Mouse (Mus musculus) MEL (cell line): ENCODE measurements at regions not wholly inside any gene's neighbourhood (a gene's known extent, or its start where the extent isn't known, plus 50 kb on each side); places are given as distances from the start of the nearest gene placed in this dataset.

ENCODE experiments used
- DNase-seq: peaks from one replicate; pipeline ENCODE4 v3.0.0; 2011; ENCODE audit warnings: low read depth, low spot score
- H3K27ac ChIP-seq: 2 replicates; pipeline ENCODE4 v1.5.1; 2012; ENCODE audit warnings: low read depth, mild to moderate bottlenecking, control low read depth, low read length, moderate library complexity; ENCODE audit not compliant: control insufficient read depth
- H3K27me3 ChIP-seq, 2 experiments: fragments of 150-350 bp in 1 of 2; sonication (generic) in 1 of 2; 2 replicates each; pipeline ENCODE4 v1.6.1; 2012; ENCODE audit warnings: low read length in 2 of 2, mild to moderate bottlenecking in 2 of 2, improper control_type of control experiment in 1 of 2, moderate library complexity in 1 of 2; ENCODE audit not compliant: insufficient read depth in 2 of 2, control insufficient read depth in 1 of 2
- H3K36me3 ChIP-seq, 2 experiments: 2 replicates each; pipeline ENCODE4 v1.6.1; 2012 to 2014; ENCODE audit warnings: low read length in 2 of 2, improper control_type of control experiment in 1 of 2, inconsistent platforms in 1 of 2, mild to moderate bottlenecking in 1 of 2; ENCODE audit not compliant: insufficient read depth in 2 of 2, control insufficient read depth in 1 of 2
- H3K4me1 ChIP-seq, 2 experiments: fragments of 150-350 bp in 1 of 2; sonication (generic) in 1 of 2; 2 replicates each; pipeline ENCODE4 v1.6.1; 2012; ENCODE audit warnings: low read length in 2 of 2, improper control_type of control experiment in 1 of 2, mild to moderate bottlenecking in 1 of 2; ENCODE audit not compliant: insufficient read depth in 2 of 2, control insufficient read depth in 1 of 2
- H3K4me3 ChIP-seq, 2 experiments: fragments of 150-350 bp in 1 of 2; sonication (generic) in 1 of 2; 2 replicates each; pipeline ENCODE4 v1.5.1; 2012; ENCODE audit warnings: low read depth in 2 of 2, low read length in 2 of 2, mild to moderate bottlenecking in 2 of 2, moderate library complexity in 2 of 2, control low read depth in 1 of 2, improper control_type of control experiment in 1 of 2; ENCODE audit not compliant: control insufficient read depth in 1 of 2, insufficient read depth in 1 of 2
- H3K79me2 ChIP-seq: 2 replicates; pipeline ENCODE4 v1.6.1; 2012; ENCODE audit warnings: mild to moderate bottlenecking, low read length, moderate library complexity; ENCODE audit not compliant: control insufficient read depth, poor library complexity, insufficient read depth
- H3K9ac ChIP-seq: 2 replicates; pipeline ENCODE4 v1.6.1; 2012; ENCODE audit warnings: low read depth, mild to moderate bottlenecking, control low read depth, low read length, moderate library complexity; ENCODE audit not compliant: control insufficient read depth, poor library complexity, severe bottlenecking
- H3K9me3 ChIP-seq: fragments of 150-350 bp; sonication (generic); replicated peaks from 2 replicates; pipeline ENCODE4 v1.6.1; 2012; ENCODE audit warnings: mild to moderate bottlenecking, low read length, improper control_type of control experiment, moderate library complexity; ENCODE audit not compliant: insufficient read depth
- BHLHE40 ChIP-seq: IDR thresholded peaks from 2 replicates; pipeline ENCODE4 v1.6.1; 2012; ENCODE audit warnings: low read depth, mild to moderate bottlenecking, inconsistent platforms, low read length, improper control_type of control experiment, borderline replicate concordance
- CHD1 ChIP-seq: IDR thresholded peaks from 2 replicates; pipeline ENCODE4 v1.6.1; 2012; ENCODE audit warnings: low read depth, mild to moderate bottlenecking, inconsistent platforms, low read length, improper control_type of control experiment
- CHD2 ChIP-seq: IDR thresholded peaks from 2 replicates; pipeline ENCODE4 v1.6.1; 2011; ENCODE audit warnings: low read length, improper control_type of control experiment
- CTCF ChIP-seq, 3 experiments: IDR thresholded peaks in 2 of 3; conservative IDR thresholded peaks in 1 of 3; 2 replicates each; pipeline ENCODE4 v1.5.1; 2011 to 2012; ENCODE audit warnings: low read length in 3 of 3, low read depth in 2 of 3, mild to moderate bottlenecking in 2 of 3, improper control_type of control experiment in 1 of 3, inconsistent platforms in 1 of 3, mixed read lengths in 1 of 3, moderate library complexity in 1 of 3; ENCODE audit not compliant: control insufficient read depth in 1 of 3, insufficient read depth in 1 of 3, poor library complexity in 1 of 3, severe bottlenecking in 1 of 3
- EP300 ChIP-seq, 2 experiments: IDR thresholded peaks; 2 replicates each; pipeline ENCODE4 v1.6.1; 2011; ENCODE audit warnings: improper control_type of control experiment in 2 of 2, low read length in 2 of 2, low read depth in 1 of 2, mild to moderate bottlenecking in 1 of 2
- ETS1 ChIP-seq: IDR thresholded peaks from 2 replicates; pipeline ENCODE4 v1.6.1; 2012; ENCODE audit warnings: low read depth, mild to moderate bottlenecking, inconsistent platforms, low read length, improper control_type of control experiment, moderate library complexity
- GABPA ChIP-seq: IDR thresholded peaks from 2 replicates; pipeline ENCODE4 v1.6.1; 2012; ENCODE audit warnings: low read depth, mild to moderate bottlenecking, inconsistent platforms, low read length, improper control_type of control experiment, moderate library complexity
- GATA1 ChIP-seq: IDR thresholded peaks from 2 replicates; pipeline ENCODE4 v1.6.1; 2011; ENCODE audit warnings: low read depth, low read length, improper control_type of control experiment
- HCFC1 ChIP-seq: IDR thresholded peaks from 2 replicates; pipeline ENCODE4 v1.6.1; 2012; ENCODE audit warnings: low read depth, mild to moderate bottlenecking, inconsistent platforms, low read length, improper control_type of control experiment, moderate library complexity
- MAFK ChIP-seq: IDR thresholded peaks from 2 replicates; pipeline ENCODE4 v1.6.1; 2011; ENCODE audit warnings: low read depth, mild to moderate bottlenecking, low read length, improper control_type of control experiment, borderline replicate concordance
- MAX ChIP-seq: IDR thresholded peaks from 2 replicates; pipeline ENCODE4 v1.6.1; 2011; ENCODE audit warnings: low read length, improper control_type of control experiment
- MAZ ChIP-seq: IDR thresholded peaks from 2 replicates; pipeline ENCODE4 v1.6.1; 2012; ENCODE audit warnings: low read depth, mild to moderate bottlenecking, inconsistent platforms, low read length, improper control_type of control experiment
- MXI1 ChIP-seq: IDR thresholded peaks from 2 replicates; pipeline ENCODE4 v1.6.1; 2011; ENCODE audit warnings: mild to moderate bottlenecking, low read depth, low read length, improper control_type of control experiment
- MYB ChIP-seq: IDR thresholded peaks from 2 replicates; pipeline ENCODE4 v1.6.1; 2011; ENCODE audit warnings: mild to moderate bottlenecking, low read depth, low read length, improper control_type of control experiment
- MYC ChIP-seq: IDR thresholded peaks from 2 replicates; pipeline ENCODE4 v1.6.1; 2011; ENCODE audit warnings: low read depth, mild to moderate bottlenecking, low read length, improper control_type of control experiment, moderate library complexity
- NRF1 ChIP-seq: IDR thresholded peaks from 2 replicates; pipeline ENCODE4 v1.6.1; 2014; ENCODE audit warnings: low read depth, mild to moderate bottlenecking, inconsistent platforms, low read length, improper control_type of control experiment, moderate library complexity; ENCODE audit not compliant: poor library complexity, insufficient read depth, severe bottlenecking
- POLR2A ChIP-seq, 2 experiments: IDR thresholded peaks; 2 replicates each; pipeline ENCODE4 v1.6.1; 2011 to 2012; ENCODE audit warnings: low read length in 2 of 2, mild to moderate bottlenecking in 2 of 2, control low read depth in 1 of 2, improper control_type of control experiment in 1 of 2, low read depth in 1 of 2, moderate library complexity in 1 of 2; ENCODE audit not compliant: control insufficient read depth in 1 of 2, insufficient read depth in 1 of 2, poor library complexity in 1 of 2
- POLR2AphosphoS5 ChIP-seq: IDR thresholded peaks from 2 replicates; pipeline ENCODE4 v1.6.1; 2012; ENCODE audit warnings: low read depth, borderline replicate concordance, mild to moderate bottlenecking, inconsistent platforms, low read length, moderate library complexity, mixed read lengths
- RAD21 ChIP-seq: IDR thresholded peaks from 2 replicates; pipeline ENCODE4 v1.6.1; 2011; ENCODE audit warnings: mild to moderate bottlenecking, low read depth, low read length, improper control_type of control experiment
- RCOR1 ChIP-seq: IDR thresholded peaks from 2 replicates; pipeline ENCODE4 v1.6.1; 2012; ENCODE audit warnings: low read depth, mild to moderate bottlenecking, inconsistent platforms, low read length, improper control_type of control experiment
- SIN3A ChIP-seq: IDR thresholded peaks from 2 replicates; pipeline ENCODE4 v1.6.1; 2012; ENCODE audit warnings: low read length, improper control_type of control experiment, inconsistent platforms
- SMC3 ChIP-seq: IDR thresholded peaks from 2 replicates; pipeline ENCODE4 v1.6.1; 2011; ENCODE audit warnings: low read depth, low read length, improper control_type of control experiment
- TAL1 ChIP-seq: IDR thresholded peaks from 2 replicates; pipeline ENCODE4 v1.6.1; 2012; ENCODE audit warnings: mild to moderate bottlenecking, inconsistent platforms, low read length, moderate library complexity, mixed read lengths
- TBP ChIP-seq: IDR thresholded peaks from 2 replicates; pipeline ENCODE4 v1.8.0; 2011; ENCODE audit warnings: low read depth, low read length, improper control_type of control experiment
- TCF12 ChIP-seq: IDR thresholded peaks from 2 replicates; pipeline ENCODE4 v1.6.1; 2014; ENCODE audit warnings: low read depth, mild to moderate bottlenecking, inconsistent platforms, low read length, improper control_type of control experiment, moderate library complexity
- USF1 ChIP-seq: IDR thresholded peaks from 2 replicates; pipeline ENCODE4 v1.6.1; 2014; ENCODE audit warnings: low read depth, mild to moderate bottlenecking, inconsistent platforms, low read length, improper control_type of control experiment, moderate library complexity
- USF2 ChIP-seq, 2 experiments: IDR thresholded peaks; 2 replicates each; pipeline ENCODE4 v1.6.1; 2011 to 2012; ENCODE audit warnings: improper control_type of control experiment in 2 of 2, low read length in 2 of 2, borderline replicate concordance in 1 of 2, inconsistent platforms in 1 of 2, low read depth in 1 of 2, mild to moderate bottlenecking in 1 of 2; ENCODE audit not compliant: insufficient read depth in 1 of 2
- ZC3H11A ChIP-seq: IDR thresholded peaks from 2 replicates; pipeline ENCODE4 v1.6.1; 2012; ENCODE audit warnings: low read depth, mild to moderate bottlenecking, inconsistent platforms, low read length, improper control_type of control experiment
- ZKSCAN1 ChIP-seq: IDR thresholded peaks from 2 replicates; pipeline ENCODE4 v1.6.1; 2012; ENCODE audit warnings: low read depth, mild to moderate bottlenecking, inconsistent platforms, low read length, improper control_type of control experiment, moderate library complexity
- ZNF384 ChIP-seq: IDR thresholded peaks from 2 replicates; pipeline ENCODE4 v1.6.1; 2012; ENCODE audit warnings: low read depth, mild to moderate bottlenecking, inconsistent platforms, low read length, improper control_type of control experiment

DNA sequence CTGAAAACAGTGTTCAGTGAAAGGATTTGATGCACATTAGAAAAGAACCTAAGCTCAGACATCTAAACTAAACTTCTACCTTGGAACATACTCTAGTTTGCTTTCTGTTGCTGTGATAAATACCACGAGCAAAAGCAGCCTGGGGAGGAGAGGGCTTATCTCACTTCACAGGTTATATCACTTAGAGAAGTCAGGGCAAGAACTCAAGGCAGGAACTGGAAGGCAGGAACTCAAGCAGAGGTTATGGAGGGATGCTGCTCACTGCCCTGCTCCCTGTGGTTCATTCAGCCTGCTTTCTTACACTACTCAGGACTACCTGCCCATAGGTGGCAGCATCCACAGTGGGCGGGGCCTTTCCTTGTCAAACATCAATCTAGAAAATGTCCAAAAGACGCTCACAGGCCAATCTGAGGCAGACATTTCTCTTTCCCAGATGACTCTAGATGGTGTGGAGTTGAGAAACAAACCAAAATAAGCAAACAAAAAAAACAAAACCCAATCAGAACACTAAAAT, 101.5 kb downstream of the Hes1 start (continued):
- TF ChIP-seq RCOR1 (0 out of 2 replicates have a peak, but pooled peaks have one; percentile 45), MYC (no peak), HCFC1 (peak; percentile 45; the same call in 1 of the 2 replicates), GATA1 (peak; percentile 60), ZNF384 (no peak), RAD21 (no peak), SIN3A (peak; percentile 43; the same call in 1 of the 2 replicates), MYB (0 out of 2 replicates have a peak, but pooled peaks have one; percentile 13), ZC3H11A (no peak), POLR2AphosphoS5 (no peak), USF2 (IDR thresholded peaks at IDR 0.05; ENCODE audit: borderline replicate concordance in 1 of 2, insufficient read depth in 1 of 2, low read depth in 1 of 2, low read length in 2 of 2) (no peak), TCF12 (peak; percentile 74), CHD2 (no peak), EP300 (IDR thresholded peaks at IDR 0.05; ENCODE audit: low read depth in 1 of 2, low read length in 2 of 2) (peak; percentile 42 to 68), CTCF (IDR thresholded peaks at IDR 0.05 in 2 of 3, conservative IDR thresholded peaks at IDR 0.05 in 1 of 3; ENCODE audit: control insufficient read depth in 1 of 3, insufficient read depth in 1 of 3, low read depth in 2 of 3, low read length in 3 of 3, poor library complexity in 1 of 3, severe bottlenecking in 1 of 3) (no peak), GABPA (no peak), SMC3 (no peak), MAFK (no peak), MAX (no peak), BHLHE40 (no peak), ZKSCAN1 (peak; percentile 91)

- Histone ChIP-seq H3K27ac (no peak overlapping the region), H3K4me1 (peaks cover 12 to 20% of the 10 kb centered on the region in 2 experiments), H3K79me2 (no peaks in the 10 kb centered on the region), H3K9me3 (no peaks in the 10 kb centered on the region)
- no peak for DNase-seq
- no peak for TF ChIP-seq CTCF (IDR thresholded peaks at IDR 0.05 in 2 of 3, conservative IDR thresholded peaks at IDR 0.05 in 1 of 3; ENCODE audit: control insufficient read depth in 1 of 3, insufficient read depth in 1 of 3, low read depth in 2 of 3, low read length in 3 of 3, poor library complexity in 1 of 3, severe bottlenecking in 1 of 3)
- TF ChIP-seq USF2 (IDR thresholded peaks at IDR 0.05; ENCODE audit: borderline replicate concordance in 1 of 2, insufficient read depth in 1 of 2, low read depth in 1 of 2, low read length in 2 of 2): no peak
- TF ChIP-seq USF1: no peak
- TF ChIP-seq CHD2: no peak
- no peak for TF ChIP-seq TBP
- no peak for TF ChIP-seq MAX
- no peak for TF ChIP-seq ZC3H11A
- TF ChIP-seq MYB: no peak
- no peak for TF ChIP-seq ZKSCAN1
- TF ChIP-seq TCF12: no peak
- TF ChIP-seq MXI1: no peak
- no peak for TF ChIP-seq CHD1
- no peak for TF ChIP-seq MAZ
- TF ChIP-seq SMC3: no peak
- TF ChIP-seq BHLHE40: no peak
- TF ChIP-seq NRF1: no peak
- no peak for TF ChIP-seq POLR2A (IDR thresholded peaks at IDR 0.05; ENCODE audit: control insufficient read depth in 1 of 2, insufficient read depth in 1 of 2, low read depth in 1 of 2, low read length in 2 of 2, poor library complexity in 1 of 2)
- no peak for TF ChIP-seq TAL1
- no peak for TF ChIP-seq ETS1
- no peak for TF ChIP-seq SIN3A
- TF ChIP-seq, all 39 proteins: peak for 0
- no peaks in the 10 kb centered on the region for H3K27me3 ChIP-seq
- H3K4me3 ChIP-seq: no peak overlapping the region
- H3K9ac ChIP-seq: no peak overlapping the region
- H3K36me3 ChIP-seq: peaks cover 0 to 3% of the 10 kb centered on the region in 2 experiments; a peak in 2 of 4 replicates
Measured at GRCm38 (mm10) chr16:30171381-30172079, 95.8 kb downstream of the Cpn2 start.
